8 mouse cellular contexts compared by ENCODE assay signal in genomic region chr12:69908511-69908900, GRCm38 (mm10). TPM values are rescaled to one million over a fixed set of nuclear protein-coding genes. Genes with fewer than 3 reads are reported as not detected.
DNase-seq lines count a peak whose midpoint lies in the region; ATAC-seq lines count a peak whose summit lies in the region.

No protein-coding gene starts in this region.

- peak overlapping the region; percentile 96 for H3K27ac ChIP-seq in forebrain, embryonic 16.5 days (ENCODE audit: low read length)
- peak overlapping the region; percentile 98 for H3K27ac ChIP-seq in midbrain, embryonic 14.5 days (replicated peaks; ENCODE audit: low read depth, low read length)

- peak overlapping the region; percentile 86 for H3K9ac ChIP-seq in forebrain, embryonic 16.5 days (replicated peaks; ENCODE audit: low read depth, low read length)
- H3K9ac ChIP-seq in midbrain, embryonic 14.5 days (replicated peaks; ENCODE audit: low read length) = peak overlapping the region; percentile 98

- WGBS in forebrain, embryonic 16.5 days = 10% methylated on average over 19 of the region's 19 CpGs
- 16% methylated on average over 19 of the region's 19 CpGs for WGBS in midbrain, embryonic 14.5 days

- peak; percentile 86 for ATAC-seq in forebrain, embryonic 16.5 days
- peak; percentile 80 for ATAC-seq in midbrain, embryonic 14.5 days (ENCODE audit: low FRiP score, low TSS enrichment)

- no peaks in the 10 kb centered on the region for H3K9me3 ChIP-seq in forebrain, embryonic 16.5 days (ENCODE audit: control insufficient read depth, low read length)
- H3K9me3 ChIP-seq in midbrain, embryonic 14.5 days (ENCODE audit: control insufficient read depth, low read length) = no peaks in the 10 kb centered on the region

- no peaks in the 10 kb centered on the region for H3K27me3 ChIP-seq in forebrain, embryonic 16.5 days (replicated peaks; ENCODE audit: control insufficient read depth, insufficient read depth, low read length)
- no peaks in the 10 kb centered on the region for H3K27me3 ChIP-seq in midbrain, embryonic 14.5 days (ENCODE audit: control insufficient read depth, insufficient read depth, low read length)

- peak overlapping the region; percentile 59 for H3K4me2 ChIP-seq in forebrain, embryonic 16.5 days (ENCODE audit: low read length)
- H3K4me2 ChIP-seq in midbrain, embryonic 14.5 days (ENCODE audit: low read length) = peak overlapping the region; percentile 67

- H3K4me3 ChIP-seq in forebrain, embryonic 16.5 days (replicated peaks; ENCODE audit: low read length) = peak overlapping the region; percentile 62
- peak overlapping the region; percentile 71 for H3K4me3 ChIP-seq in midbrain, embryonic 14.5 days (replicated peaks; ENCODE audit: low read depth, low read length)

- peak; percentile 70 for DNase-seq in MN1 (ENCODE audit: low spot score)
- peak; percentile 81 for DNase-seq in cerebellum, adult 11-12 months
- DNase-seq in left cerebral cortex, adult 11 months (ENCODE audit: low spot score) = peak; percentile 83
- DNase-seq in midbrain, embryonic 14.5 days = peak; percentile 83
- no peak for DNase-seq in gastrocnemius, adult 8-10 months (ENCODE audit: low spot score in 2 of 2)
- DNase-seq in thymus, postnatal 4 days = no peak
- no peak for DNase-seq in heart, adult 18-20 months

- no peaks in the 10 kb centered on the region for H3K36me3 ChIP-seq in forebrain, embryonic 16.5 days (ENCODE audit: control insufficient read depth, insufficient read depth)
- H3K36me3 ChIP-seq in midbrain, embryonic 14.5 days (ENCODE audit: control insufficient read depth, insufficient read depth, low read length) = no peaks in the 10 kb centered on the region

- H3K4me1 ChIP-seq in forebrain, embryonic 16.5 days (replicated peaks; ENCODE audit: control insufficient read depth, insufficient read depth, low read length) = peaks cover 6% of the 10 kb centered on the region
- H3K4me1 ChIP-seq in midbrain, embryonic 14.5 days (ENCODE audit: control insufficient read depth, insufficient read depth, low read length) = peaks cover 9% of the 10 kb centered on the region

RNA-seq across cellular contexts. Expression of gene Map4k5, which starts 15.5 kb away (rescaled TPM):
- polyA plus RNA-seq in forebrain, embryonic 16.5 days (2015; fragmentation: Nextera tagmentation; extraction: Ambion mirVana) = 34.5 and 38.1 TPM in 2 replicates
- 25.4 and 40.0 TPM in 2 replicates for polyA plus RNA-seq in midbrain, embryonic 14.5 days (2014; fragmentation: Nextera tagmentation; extraction: Ambion mirVana)
- 10 to 100 TPM; 19.7 to 22.9 (median 22.4) TPM for total RNA-seq in gastrocnemius, adult 8-10 months (2022)
- total RNA-seq in heart, adult 18-20 months (2021) = 10 to 100 TPM; 19.3 to 21.4 TPM

RNA-seq across cellular contexts. Expression of gene Atl1, which starts 16.1 kb away (rescaled TPM):
- 122 and 124 TPM in 2 replicates for polyA plus RNA-seq in forebrain, embryonic 16.5 days (2015; fragmentation: Nextera tagmentation; extraction: Ambion mirVana)
- polyA plus RNA-seq in midbrain, embryonic 14.5 days (2014; fragmentation: Nextera tagmentation; extraction: Ambion mirVana) = 140 and 157 TPM in 2 replicates
- total RNA-seq in gastrocnemius, adult 8-10 months (2022) = 1 to 10 TPM in 3 of 4 experiments, under 1 TPM in 1; 0.87 to 3.8 (median 1.8) TPM
- 1 to 10 TPM; 3.4 to 5.5 TPM for total RNA-seq in heart, adult 18-20 months (2021)

Comparison
In these comparisons a context has a peak if more than half of its experiments do, and no peak if none do; other contexts are left out.
1. DNase-seq: peak in MN1 (single experiment), cerebellum, adult 11-12 months (single experiment), left cerebral cortex, adult 11 months (single experiment) and midbrain, embryonic 14.5 days (single experiment); none in gastrocnemius, adult 8-10 months (0 of 2), thymus, postnatal 4 days (single experiment) and heart, adult 18-20 months (0 of 2).